ENCODE assay signal across 8 mouse cellular contexts in genomic region chr15:86188746-86189470, GRCm38 (mm10). TPM values are rescaled to one million over a fixed set of nuclear protein-coding genes. Genes with fewer than 3 reads are reported as not detected.
DNase-seq lines count a peak whose midpoint lies in the region; ATAC-seq lines count a peak whose summit lies in the region.

No protein-coding gene starts in this region.

- whole genome bisulfite sequencing in kidney, embryonic 14.5 days = 33% methylated on average over 10 of the region's 10 CpGs
- 32% methylated on average over 10 of the region's 10 CpGs for WGBS in hindbrain, embryonic 14.5 days
- WGBS in limb, embryonic 13.5 days = 51% methylated on average over 10 of the region's 10 CpGs

- no peak overlapping the region for H3K9ac ChIP-seq in kidney, embryonic 14.5 days (ENCODE audit: low read depth, low read length)
- no peak overlapping the region for H3K9ac ChIP-seq in hindbrain, embryonic 14.5 days
- 0 out of 2 replicates have a peak overlapping the region, but pooled peaks have one; percentile 5 for H3K9ac ChIP-seq in limb, embryonic 13.5 days

- no peak overlapping the region for H3K4me3 ChIP-seq in kidney, embryonic 14.5 days (ENCODE audit: low read length)
- no peak overlapping the region for H3K4me3 ChIP-seq in hindbrain, embryonic 14.5 days (replicated peaks; ENCODE audit: low read length)
- H3K4me3 ChIP-seq in limb, embryonic 13.5 days = no peak overlapping the region

- peak; percentile 97 for DNase-seq in kidney, adult 11 months
- peak; percentile 94 for DNase-seq in adrenal gland, postnatal 36 days
- peak; percentile 94 for DNase-seq in gastrocnemius, adult 18-20 months (ENCODE audit: low spot score)
- DNase-seq in hindbrain, embryonic 14.5 days (ENCODE audit: low spot score) = no peak
- peak; percentile 79 for DNase-seq in retina, adult 2 months (ENCODE audit: low read depth, low spot score)
- no peak for DNase-seq in thymus, postnatal 25 days

- H3K4me2 ChIP-seq in kidney, embryonic 14.5 days (replicated peaks; ENCODE audit: low read depth, low read length) = no peak overlapping the region
- no peak overlapping the region; the same call in 1 of the 2 replicates for H3K4me2 ChIP-seq in hindbrain, embryonic 14.5 days (replicated peaks)
- H3K4me2 ChIP-seq in limb, embryonic 13.5 days (replicated peaks) = no peak overlapping the region

- H3K27ac ChIP-seq in kidney, embryonic 14.5 days (ENCODE audit: low read depth, low read length) = no peak overlapping the region
- H3K27ac ChIP-seq in hindbrain, embryonic 14.5 days = peak overlapping the region; percentile 46; the same call in 1 of the 2 replicates
- H3K27ac ChIP-seq in limb, embryonic 13.5 days = no peak overlapping the region

- no peak for ATAC-seq in kidney, embryonic 14.5 days (ENCODE audit: low FRiP score, low TSS enrichment)
- ATAC-seq in hindbrain, embryonic 14.5 days (ENCODE audit: low FRiP score) = no peak
- no peak for ATAC-seq in limb, embryonic 13.5 days (ENCODE audit: low FRiP score, low read depth)

- no peaks in the 10 kb centered on the region for H3K27me3 ChIP-seq in kidney, embryonic 14.5 days (ENCODE audit: control insufficient read depth, insufficient read depth, low read length)
- H3K27me3 ChIP-seq in hindbrain, embryonic 14.5 days (ENCODE audit: control insufficient read depth, insufficient read depth, low read length) = no peaks in the 10 kb centered on the region
- H3K27me3 ChIP-seq in limb, embryonic 13.5 days = no peaks in the 10 kb centered on the region

- no peaks in the 10 kb centered on the region for H3K9me3 ChIP-seq in kidney, embryonic 14.5 days (ENCODE audit: control insufficient read depth, low read length)
- no peaks in the 10 kb centered on the region for H3K9me3 ChIP-seq in hindbrain, embryonic 14.5 days (ENCODE audit: control insufficient read depth, low read length)
- no peaks in the 10 kb centered on the region for H3K9me3 ChIP-seq in limb, embryonic 13.5 days

- H3K4me1 ChIP-seq in kidney, embryonic 14.5 days (ENCODE audit: control insufficient read depth, insufficient read depth, low read length) = peaks cover 14% of the 10 kb centered on the region
- peaks cover 27% of the 10 kb centered on the region for H3K4me1 ChIP-seq in hindbrain, embryonic 14.5 days (replicated peaks; ENCODE audit: control insufficient read depth, insufficient read depth, low read length)
- peaks cover 30% of the 10 kb centered on the region for H3K4me1 ChIP-seq in limb, embryonic 13.5 days

- H3K36me3 ChIP-seq in kidney, embryonic 14.5 days (ENCODE audit: control insufficient read depth, insufficient read depth, low read length) = no peaks in the 10 kb centered on the region
- H3K36me3 ChIP-seq in hindbrain, embryonic 14.5 days (replicated peaks; ENCODE audit: control insufficient read depth, insufficient read depth) = no peaks in the 10 kb centered on the region
- no peaks in the 10 kb centered on the region for H3K36me3 ChIP-seq in limb, embryonic 13.5 days

RNA-seq across cellular contexts. Expression of gene Cerk, which starts 3.0 kb away (rescaled TPM):
- polyA plus RNA-seq in kidney, embryonic 14.5 days (2014; fragmentation: Nextera tagmentation; extraction: Ambion mirVana) = 5.7 and 14.2 TPM in 2 replicates
- total RNA-seq in adrenal gland, postnatal 36 days (2021) = 10 to 100 TPM; 27.1 to 74.2 TPM
- total RNA-seq in gastrocnemius, adult 18-20 months (2021) = 1 to 10 TPM; 4.3 to 5.1 TPM
- polyA plus RNA-seq in hindbrain, embryonic 14.5 days (2014; fragmentation: Nextera tagmentation; extraction: Ambion mirVana) = 28.3 and 31.1 TPM in 2 replicates
- 17.4 and 18.6 TPM in 2 replicates for polyA plus RNA-seq in limb, embryonic 13.5 days (2015; fragmentation: Nextera tagmentation; extraction: Ambion mirVana)

RNA-seq across cellular contexts. Expression of gene Tbc1d22a, which starts 25.4 kb away (rescaled TPM):
- polyA plus RNA-seq in kidney, embryonic 14.5 days (2014; fragmentation: Nextera tagmentation; extraction: Ambion mirVana) = 6.5 and 11.1 TPM in 2 replicates
- total RNA-seq in adrenal gland, postnatal 36 days (2021) = 10 to 100 TPM; 28.9 to 35.6 TPM
- total RNA-seq in gastrocnemius, adult 18-20 months (2021) = 10 to 100 TPM; 15.6 to 17.1 TPM
- polyA plus RNA-seq in hindbrain, embryonic 14.5 days (2014; fragmentation: Nextera tagmentation; extraction: Ambion mirVana) = 9.9 and 10.7 TPM in 2 replicates
- polyA plus RNA-seq in limb, embryonic 13.5 days (2015; fragmentation: Nextera tagmentation; extraction: Ambion mirVana) = 12.5 and 13.5 TPM in 2 replicates

Comparison
In these comparisons a context has a peak if more than half of its experiments do, and no peak if none do; other contexts are left out.
1. DNase-seq: peak in kidney, adult 11 months (single experiment), adrenal gland, postnatal 36 days (2 of 2), gastrocnemius, adult 18-20 months (single experiment) and retina, adult 2 months (single experiment); none in hindbrain, embryonic 14.5 days (single experiment) and thymus, postnatal 25 days (single experiment).